Comparison of ENCODE assay signal across 9 mouse cellular contexts in the genomic region with DNA sequence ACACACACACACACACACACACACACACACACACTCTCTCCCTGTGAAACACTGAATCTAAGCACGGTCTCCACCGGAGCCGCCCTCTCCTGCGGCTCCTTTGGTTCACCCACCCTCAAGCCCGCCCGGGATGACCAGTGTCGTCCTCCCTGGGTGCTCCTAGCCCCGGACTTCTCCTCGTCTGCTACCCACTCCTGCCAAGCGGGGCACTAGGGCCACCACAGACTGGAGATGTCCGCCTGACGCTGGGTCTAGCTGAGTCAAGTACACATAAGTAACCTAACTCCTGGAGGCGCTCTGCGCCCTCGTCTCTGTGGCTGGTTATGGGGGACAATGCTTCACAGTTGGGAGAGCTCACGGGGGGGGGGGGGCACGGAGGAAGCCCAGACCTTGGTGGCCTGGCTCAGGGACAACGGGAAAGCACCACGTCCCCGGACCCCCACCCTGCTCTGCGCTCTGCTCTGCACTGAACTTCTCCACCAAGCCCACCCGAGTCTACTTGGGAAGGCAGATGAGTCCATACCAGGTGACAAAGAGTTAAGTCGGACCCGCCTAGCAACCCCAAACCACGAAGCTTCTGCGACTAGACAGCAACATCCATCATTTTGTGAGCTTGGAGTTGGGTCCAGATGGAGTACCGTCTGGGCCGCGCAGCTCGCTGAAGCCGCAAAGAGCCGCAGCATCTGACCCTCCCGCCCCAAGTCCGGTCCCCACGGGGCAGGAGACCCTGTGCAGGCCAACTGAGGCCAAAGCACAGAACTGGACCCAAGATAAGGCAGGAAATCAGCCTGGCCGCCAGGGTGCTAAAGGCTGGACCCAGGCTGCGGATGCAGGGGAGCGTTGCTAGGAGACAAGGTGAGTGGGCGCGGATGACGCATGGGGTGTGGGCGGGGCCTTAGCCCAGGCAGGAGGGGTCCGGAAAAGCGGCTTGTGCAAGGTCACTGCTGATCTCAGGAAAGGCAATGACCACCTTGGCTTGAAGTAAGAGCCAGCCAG. TPM values are rescaled to one million over a fixed set of nuclear protein-coding genes. Genes with fewer than 3 reads are reported as not detected.
DNase-seq lines count a peak whose midpoint lies in the region; ATAC-seq and TF ChIP-seq lines count a peak whose summit lies in the region.
"Had no signal": no experiment of that assay in that cellular context is flagged by ENCODE, and none has a peak within 500 bp of the region (broad histone marks: within the 10 kb centered on the region; RNA-seq: fewer than 3 reads in every experiment).

A gene (plus strand): TSS at position 512 of the 996 bp plus-strand sequence.

- no peak within 1 kb of the TSS for H3K27ac ChIP-seq in kidney, embryonic 14.5 days (ENCODE audit: low read depth, low read length)
- H3K27ac ChIP-seq in midbrain, embryonic 12.5 days (replicated peaks) = no peak within 1 kb of the TSS
- H3K27ac ChIP-seq in spleen, adult 2 months (ENCODE audit: insufficient read depth, low read length) = no peak within 1 kb of the TSS
- H3K27ac ChIP-seq in liver, postnatal 0 days (ENCODE audit: low read depth) = no peak within 1 kb of the TSS

- no peak within 1 kb of the TSS for H3K9ac ChIP-seq in kidney, embryonic 14.5 days (ENCODE audit: low read depth, low read length)
- H3K9ac ChIP-seq in midbrain, embryonic 12.5 days (replicated peaks) = peak within 1 kb of the TSS; percentile 28
- H3K9ac ChIP-seq in liver, postnatal 0 days (replicated peaks) = no peak within 1 kb of the TSS

- TF ChIP-seq EP300 in liver, postnatal 0 days (IDR thresholded peaks at IDR 0.05; ENCODE audit: low read depth) = no peak

- peaks cover 41% of the 10 kb centered on the region for H3K27me3 ChIP-seq in kidney, embryonic 14.5 days (ENCODE audit: control insufficient read depth, insufficient read depth, low read length)
- H3K27me3 ChIP-seq in midbrain, embryonic 12.5 days = peaks cover 86% of the 10 kb centered on the region
- H3K27me3 ChIP-seq in spleen, adult 2 months (ENCODE audit: control insufficient read depth, insufficient read depth, low read length) = peaks cover 5% of the 10 kb centered on the region; the same call in 1 of the 2 replicates
- H3K27me3 ChIP-seq in liver, postnatal 0 days (ENCODE audit: insufficient read depth, low read length) = peaks cover 39% of the 10 kb centered on the region

- peak; percentile 38; the same call in 1 of the 2 replicates for ATAC-seq in kidney, embryonic 14.5 days (ENCODE audit: low FRiP score, low TSS enrichment)
- ATAC-seq in midbrain, embryonic 12.5 days (ENCODE audit: low FRiP score, low read depth) = peak; percentile 51
- no peak for ATAC-seq in liver, postnatal 0 days
- ATAC-seq: Patski had no signal

- no peak for TF ChIP-seq CTCF in spleen, adult 2 months (IDR thresholded peaks at IDR 0.05; ENCODE audit: extremely low read depth, insufficient read depth, insufficient read length, insufficient replicate concordance)
- TF ChIP-seq CTCF in liver, postnatal 0 days (IDR thresholded peaks at IDR 0.05; ENCODE audit: low read depth) = no peak

- 0 out of 2 replicates have a peak, but pooled peaks cover 5% of the 10 kb centered on the region for H3K4me1 ChIP-seq in kidney, embryonic 14.5 days (ENCODE audit: control insufficient read depth, insufficient read depth, low read length)
- peaks cover 22% of the 10 kb centered on the region for H3K4me1 ChIP-seq in midbrain, embryonic 12.5 days
- H3K4me1 ChIP-seq in spleen, adult 2 months (ENCODE audit: control insufficient read depth, insufficient read depth, insufficient read length) = peaks cover 7% of the 10 kb centered on the region
- peaks cover 21% of the 10 kb centered on the region for H3K4me1 ChIP-seq in liver, postnatal 0 days (ENCODE audit: insufficient read depth)

- 10% methylated on average over 44 of the region's 44 CpGs for WGBS in kidney, embryonic 14.5 days
- 8% methylated on average over 44 of the region's 44 CpGs for WGBS in midbrain, embryonic 12.5 days
- 12% methylated on average over 43 of the region's 44 CpGs for WGBS in spleen, adult 2 months
- WGBS in liver, postnatal 0 days (ENCODE audit: insufficient replicate concordance) = 11% methylated on average over 43 of the region's 44 CpGs

- no peaks in the 10 kb centered on the region for H3K9me3 ChIP-seq in kidney, embryonic 14.5 days (ENCODE audit: control insufficient read depth, low read length)
- no peaks in the 10 kb centered on the region for H3K9me3 ChIP-seq in midbrain, embryonic 12.5 days
- no peaks in the 10 kb centered on the region for H3K9me3 ChIP-seq in liver, postnatal 0 days (ENCODE audit: low read length)

- DNase-seq in kidney, adult 18-20 months = no peak
- DNase-seq in cerebellum, postnatal 14 days = peak; percentile 85 to 87
- peak; percentile 92 to 94 for DNase-seq in frontal cortex, postnatal 36 days (ENCODE audit: low spot score in 2 of 2)
- DNase-seq in layer of hippocampus, adult 9-10 months (ENCODE audit: low spot score) = peak; percentile 72
- peak in 1 of 2 experiments; percentile 54 for DNase-seq in spleen, adult 2 months (ENCODE audit: low read depth in 1 of 2, low spot score in 2 of 2)
- no peak for DNase-seq in liver, postnatal 0 days

- H3K4me2 ChIP-seq in kidney, embryonic 14.5 days (replicated peaks; ENCODE audit: low read depth, low read length) = no peak within 1 kb of the TSS
- peak within 1 kb of the TSS; percentile 43 for H3K4me2 ChIP-seq in midbrain, embryonic 12.5 days (replicated peaks)
- no peak within 1 kb of the TSS for H3K4me2 ChIP-seq in liver, postnatal 0 days (ENCODE audit: low read depth, low read length)

- H3K4me3 ChIP-seq in kidney, embryonic 14.5 days (ENCODE audit: low read length) = peak within 1 kb of the TSS; percentile 8; the same call in 1 of the 2 replicates
- H3K4me3 ChIP-seq in midbrain, embryonic 12.5 days = peak within 1 kb of the TSS; percentile 19
- no peak within 1 kb of the TSS for H3K4me3 ChIP-seq in spleen, adult 2 months (ENCODE audit: extremely low read depth, insufficient read depth, insufficient read length)
- H3K4me3 ChIP-seq in liver, postnatal 0 days (ENCODE audit: low read depth, low read length) = no peak within 1 kb of the TSS

- H3K36me3 ChIP-seq in kidney, embryonic 14.5 days (ENCODE audit: control insufficient read depth, insufficient read depth, low read length) = no peaks in the 10 kb centered on the region
- H3K36me3 ChIP-seq in midbrain, embryonic 12.5 days = 0 out of 2 replicates have a peak, but pooled peaks cover 4% of the 10 kb centered on the region
- no peaks in the 10 kb centered on the region for H3K36me3 ChIP-seq in spleen, adult 2 months (ENCODE audit: control insufficient read depth, insufficient read depth, low read length)
- H3K36me3 ChIP-seq in liver, postnatal 0 days (replicated peaks; ENCODE audit: insufficient read depth, low read length) = no peaks in the 10 kb centered on the region

- no peak for TF ChIP-seq POLR2A in spleen, adult 2 months (IDR thresholded peaks at IDR 0.05; ENCODE audit: low read depth, low read length)

RNA-seq across cellular contexts. Expression of the gene that starts here (rescaled TPM):
- 5.4 and 7.0 TPM in 2 replicates for polyA plus RNA-seq in kidney, embryonic 14.5 days (2014; fragmentation: Nextera tagmentation; extraction: Ambion mirVana)
- 4.3 and 5.0 TPM in 2 replicates for polyA plus RNA-seq in midbrain, embryonic 12.5 days (2016; fragmentation: Nextera tagmentation; extraction: Ambion mirVana)
- polyA plus RNA-seq in spleen, adult 2 months (2012; rRNA removed) = 22.5 and 30.0 TPM in 2 replicates
- 1.7 TPM in 2 replicates for polyA plus RNA-seq in liver, postnatal 0 days (2015; fragmentation: Nextera tagmentation; extraction: Ambion mirVana)

Comparison
In these comparisons a context has a peak if more than half of its experiments do, and no peak if none do; other contexts are left out.
1. H3K4me3 ChIP-seq: peak in kidney, embryonic 14.5 days (single experiment) and midbrain, embryonic 12.5 days (single experiment); none in spleen, adult 2 months (single experiment) and liver, postnatal 0 days (single experiment).
2. DNase-seq: peak in cerebellum, postnatal 14 days (2 of 2), frontal cortex, postnatal 36 days (2 of 2) and layer of hippocampus, adult 9-10 months (single experiment); none in kidney, adult 18-20 months (single experiment) and liver, postnatal 0 days (single experiment).